Mouse (Mus musculus) lung, embryonic 14.5 days (tissue): ENCODE results near the gene Gm21885. TPM values are rescaled to one million over a fixed set of nuclear protein-coding genes. Genes with fewer than 3 reads are reported as not detected.
"Not testable (repeated sequence)": the region's sequence is repeated elsewhere in the genome, so short reads cannot be mapped to it uniquely, and the experiment has no call there.

Source experiments
- ATAC-seq: fragments of 200-750 bp; cut with Nextera tagmentation; 2 replicates; pipeline ENCODE4 v1.8.0; 2017; ENCODE audit warnings: mild to moderate bottlenecking, moderate TSS enrichment, moderate library complexity; ENCODE audit not compliant: insufficient read depth
- DNase-seq: peaks from one replicate; pipeline ENCODE4 v3.0.0-alpha.2; 2015
- H3K27ac ChIP-seq: fragments of 300-500 bp; sonication (generic); 2 replicates; pipeline ENCODE4 v1.5.1; 2014; ENCODE audit warnings: low read depth, mild to moderate bottlenecking, moderate library complexity
- H3K27me3 ChIP-seq: fragments of 300-500 bp; sonication (generic); 2 replicates; pipeline ENCODE4 v1.6.1; 2014; ENCODE audit warnings: low read length, control low read depth; ENCODE audit not compliant: insufficient read depth
- H3K36me3 ChIP-seq: fragments of 300-500 bp; sonication (generic); 2 replicates; pipeline ENCODE4 v1.6.1; 2014; ENCODE audit warnings: control low read depth; ENCODE audit not compliant: insufficient read depth
- H3K4me1 ChIP-seq: fragments of 300-500 bp; sonication (generic); 2 replicates; pipeline ENCODE4 v1.6.1; 2014; ENCODE audit warnings: antibody characterized with exemption, control low read depth; ENCODE audit not compliant: insufficient read depth
- H3K4me2 ChIP-seq: fragments of 300-500 bp; sonication (generic); 2 replicates; pipeline ENCODE4 v1.6.1; 2014; ENCODE audit warnings: mild to moderate bottlenecking
- H3K4me3 ChIP-seq: fragments of 300-500 bp; sonication (generic); 2 replicates; pipeline ENCODE4 v1.5.1; 2014; ENCODE audit warnings: low read depth, low read length
- H3K9ac ChIP-seq: fragments of 300-500 bp; sonication (generic); 2 replicates; pipeline ENCODE4 v1.6.1; 2014
- H3K9me3 ChIP-seq: fragments of 300-500 bp; sonication (generic); 2 replicates; pipeline ENCODE4 v1.6.1; 2016; ENCODE audit warnings: low read depth, low read length, control low read depth
- CTCF ChIP-seq: IDR thresholded peaks from 2 replicates; pipeline ENCODE4 v1.5.1; 2016; ENCODE audit warnings: antibody characterized with exemption, low read depth
- WGBS: fragments of 180-500 bp; shearing (Covaris S2); extraction: QIAGEN DNeasy Blood & Tissue Kit; methylation state at CpG from one replicate; pipeline ENCODE4 v1.1.7; 2014; 5-methylcytosine and 5-hydroxymethylcytosine counted together
- polyA plus RNA-seq: library from polyadenylated mRNA; unstranded; fragments of >200 nt; fragmentation: Nextera tagmentation; extraction: Ambion mirVana; gene quantifications from 2 replicates; pipeline ENCODE4 v1.2.1, GENCODE M21; 2014

Gm21885 gene
- polyA plus RNA-seq, 1 experiment from 2014 or later: 0.41 TPM

GRCm38 (mm10) chr11:94253691-94254090, 28.0 kb upstream of the Gm21885 start:
- ATAC-seq (no peak), DNase-seq (no peak)
- Histone ChIP-seq H3K9ac (no peak overlapping the region), H3K27ac (no peak overlapping the region), H3K4me3 (no peak overlapping the region), H3K9me3 (no peaks in the 10 kb centered on the region), H3K27me3 (no peaks in the 10 kb centered on the region), H3K4me1 (no peaks in the 10 kb centered on the region), H3K4me2 (no peak overlapping the region), H3K36me3 (no peaks in the 10 kb centered on the region)
- 85% methylated on average over 10 of the region's 10 CpGs for WGBS
- no peak for TF ChIP-seq CTCF

GRCm38 (mm10) chr11:94255733-94256132, 25.9 kb upstream of the Gm21885 start:
- H3K9ac ChIP-seq: no peak overlapping the region
- DNase-seq (no peak), ATAC-seq (no peak)
- no peak overlapping the region for H3K4me3 ChIP-seq
- H3K36me3 ChIP-seq: no peaks in the 10 kb centered on the region
- H3K9me3 ChIP-seq: no peaks in the 10 kb centered on the region
- H3K27me3 ChIP-seq: no peaks in the 10 kb centered on the region
- no peak overlapping the region for H3K4me2 ChIP-seq
- TF ChIP-seq CTCF: no peak
- WGBS: 70% methylated on average over 5 of the region's 5 CpGs
- H3K4me1 ChIP-seq: no peaks in the 10 kb centered on the region
- no peak overlapping the region for H3K27ac ChIP-seq

GRCm38 (mm10) chr11:94257987-94258386, 23.7 kb upstream of the Gm21885 start:
- 37% methylated on average over 14 of the region's 14 CpGs for WGBS
- ATAC-seq: no peak
- no peak for DNase-seq
- Histone ChIP-seq H3K4me3 (no peak overlapping the region), H3K4me2 (no peak overlapping the region), H3K27me3 (no peaks in the 10 kb centered on the region), H3K9me3 (no peaks in the 10 kb centered on the region), H3K4me1 (no peaks in the 10 kb centered on the region), H3K27ac (no peak overlapping the region), H3K9ac (no peak overlapping the region), H3K36me3 (no peaks in the 10 kb centered on the region)
- TF ChIP-seq CTCF: no peak

- 75% methylated on average over 4 of the region's 4 CpGs for WGBS
- Histone ChIP-seq H3K27me3 (no peaks in the 10 kb centered on the region), H3K27ac (no peak overlapping the region), H3K36me3 (no peaks in the 10 kb centered on the region), H3K9me3 (no peaks in the 10 kb centered on the region), H3K4me2 (no peak overlapping the region), H3K4me1 (no peaks in the 10 kb centered on the region), H3K4me3 (no peak overlapping the region), H3K9ac (no peak overlapping the region)
- ATAC-seq: no peak
- no peak for TF ChIP-seq CTCF
- DNase-seq: no peak
Observed at GRCm38 (mm10) chr11:94259814-94260213, 21.9 kb upstream of the Gm21885 start.

GRCm38 (mm10) chr11:94261585-94262370, 19.9 kb upstream of the Gm21885 start:
- no peaks in the 10 kb centered on the region for H3K36me3 ChIP-seq
- no peaks in the 10 kb centered on the region for H3K9me3 ChIP-seq
- H3K27ac ChIP-seq: no peak overlapping the region
- H3K27me3 ChIP-seq: no peaks in the 10 kb centered on the region
- no peak overlapping the region for H3K4me2 ChIP-seq
- no peak overlapping the region for H3K4me3 ChIP-seq
- DNase-seq (no peak), ATAC-seq (no peak)
- whole genome bisulfite sequencing: 43% methylated on average over 6 of the region's 6 CpGs
- H3K4me1 ChIP-seq: no peaks in the 10 kb centered on the region
- no peak for TF ChIP-seq CTCF
- H3K9ac ChIP-seq: no peak overlapping the region

GRCm38 (mm10) chr11:94265134-94265785, 16.4 kb upstream of the Gm21885 start:
- WGBS: under 1% methylated on average over 18 of the region's 18 CpGs
- no peaks in the 10 kb centered on the region for H3K4me1 ChIP-seq
- peak overlapping the region; percentile 28 for H3K9ac ChIP-seq
- H3K36me3 ChIP-seq: no peaks in the 10 kb centered on the region
- peak; percentile 78 for ATAC-seq
- H3K4me2 ChIP-seq: peak overlapping the region; percentile 66
- peak; percentile 76 for DNase-seq
- no peaks in the 10 kb centered on the region for H3K9me3 ChIP-seq
- H3K27ac ChIP-seq: peak overlapping the region; percentile 15; the same call in 1 of the 2 replicates
- peak; percentile 68 for TF ChIP-seq CTCF
- H3K4me3 ChIP-seq: peak overlapping the region; percentile 27
- H3K27me3 ChIP-seq: no peaks in the 10 kb centered on the region

- not testable (repeated sequence) for H3K27me3 ChIP-seq, H3K36me3 ChIP-seq, H3K9ac ChIP-seq, H3K4me3 ChIP-seq, H3K9me3 ChIP-seq, H3K4me2 ChIP-seq, DNase-seq, ATAC-seq, H3K27ac ChIP-seq, H3K4me1 ChIP-seq
- WGBS: 66% methylated on average over 3 of the region's 3 CpGs
Observed at GRCm38 (mm10) chr11:94266155-94266554, 15.5 kb upstream of the Gm21885 start.
